Mouse (Mus musculus) neural tube, embryonic 15.5 days (tissue): ENCODE measurements at regions not wholly inside any gene's neighbourhood (a gene's known extent, or its start where the extent isn't known, plus 50 kb on each side); places are given as distances from the start of the nearest gene placed in this dataset.

ENCODE experiments used
- ATAC-seq: fragments of 200-750 bp; cut with Nextera tagmentation; 2 replicates; pipeline ENCODE4 v1.8.0; 2017; ENCODE audit warnings: mild to moderate bottlenecking, moderate TSS enrichment, moderate library complexity; ENCODE audit not compliant: low FRiP score
- H3K27ac ChIP-seq: fragments of 300-500 bp; sonication (generic); replicated peaks from 2 replicates; pipeline ENCODE4 v1.5.1; 2015; ENCODE audit warnings: mild to moderate bottlenecking, inconsistent platforms
- H3K27me3 ChIP-seq: fragments of 300-500 bp; sonication (generic); replicated peaks from 2 replicates; pipeline ENCODE4 v1.6.1; 2015; ENCODE audit warnings: inconsistent platforms
- H3K36me3 ChIP-seq: fragments of 300-500 bp; sonication (generic); 2 replicates; pipeline ENCODE4 v1.6.1; 2015; ENCODE audit warnings: inconsistent platforms
- H3K4me1 ChIP-seq: fragments of 300-500 bp; sonication (generic); 2 replicates; pipeline ENCODE4 v1.6.1; 2015; ENCODE audit warnings: inconsistent platforms
- H3K4me2 ChIP-seq: fragments of 300-500 bp; sonication (generic); 2 replicates; pipeline ENCODE4 v1.6.1; 2015; ENCODE audit warnings: inconsistent platforms, mild to moderate bottlenecking, moderate library complexity
- H3K4me3 ChIP-seq: fragments of 300-500 bp; sonication (generic); replicated peaks from 2 replicates; pipeline ENCODE4 v1.5.1; 2015; ENCODE audit warnings: mild to moderate bottlenecking, inconsistent platforms
- H3K9ac ChIP-seq: fragments of 300-500 bp; sonication (generic); replicated peaks from 2 replicates; pipeline ENCODE4 v1.6.1; 2015; ENCODE audit warnings: mild to moderate bottlenecking, inconsistent platforms
- H3K9me3 ChIP-seq: fragments of 300-500 bp; sonication (generic); replicated peaks from 2 replicates; pipeline ENCODE4 v1.6.1; 2016; ENCODE audit warnings: inconsistent platforms
- WGBS: fragments of 180-500 bp; shearing (Covaris S2); methylation state at CpG from one replicate; pipeline ENCODE4 v1.1.7; 2015; ENCODE audit warnings: mixed read lengths; 5-methylcytosine and 5-hydroxymethylcytosine counted together

GRCm38 (mm10) chr11:84701319-84702175 lies 117.8 kb downstream of the Mrm1 start:
- ATAC-seq: peak; percentile 28; the same call in 1 of the 2 replicates
- Histone ChIP-seq H3K9ac (no peak overlapping the region; the same call in 1 of the 2 replicates), H3K36me3 (no peaks in the 10 kb centered on the region), H3K4me1 (peaks cover 29% of the 10 kb centered on the region), H3K4me2 (peak overlapping the region; percentile 40), H3K27ac (peak overlapping the region; percentile 74), H3K4me3 (no peak overlapping the region), H3K27me3 (peaks cover 12% of the 10 kb centered on the region; the same call in 1 of the 2 replicates), H3K9me3 (no peaks in the 10 kb centered on the region)
- 5% methylated on average over 28 of the region's 28 CpGs for WGBS

GRCm38 (mm10) chr11:84697521-84697920 lies 121.8 kb downstream of the Mrm1 start:
- 25% methylated on average over 5 of the region's 5 CpGs for WGBS
- no peak overlapping the region for H3K4me3 ChIP-seq

GRCm38 (mm10) chr11:84692638-84693037 lies 126.7 kb downstream of the Mrm1 start:
- Histone ChIP-seq H3K4me3 (no peak overlapping the region), H3K4me2 (no peak overlapping the region), H3K36me3 (no peaks in the 10 kb centered on the region), H3K27ac (no peak overlapping the region), H3K27me3 (no peaks in the 10 kb centered on the region; the same call in 1 of the 2 replicates), H3K9ac (no peak overlapping the region), H3K9me3 (no peaks in the 10 kb centered on the region), H3K4me1 (peaks cover 17% of the 10 kb centered on the region)
- ATAC-seq: no peak
- WGBS: 17% methylated on average over 8 of the region's 10 CpGs

More at GRCm38 (mm10) chr11:84697521-84697920, 121.8 kb downstream of the Mrm1 start:
- Histone ChIP-seq H3K27ac (no peak overlapping the region), H3K36me3 (no peaks in the 10 kb centered on the region), H3K9me3 (no peaks in the 10 kb centered on the region), H3K9ac (no peak overlapping the region), H3K27me3 (peaks cover 4% of the 10 kb centered on the region; the same call in 1 of the 2 replicates), H3K4me1 (peaks cover 24% of the 10 kb centered on the region), H3K4me2 (no peak overlapping the region)
- ATAC-seq: no peak

GRCm38 (mm10) chr11:84691410-84692148 lies 127.7 kb downstream of the Mrm1 start:
- peaks cover 16% of the 10 kb centered on the region; the same call in 1 of the 2 replicates for H3K4me1 ChIP-seq
- H3K9me3 ChIP-seq: no peaks in the 10 kb centered on the region
- H3K4me3 ChIP-seq: no peak overlapping the region
- no peak overlapping the region for H3K4me2 ChIP-seq
- H3K9ac ChIP-seq: no peak overlapping the region
- peak; percentile 51 for ATAC-seq
- H3K27me3 ChIP-seq: no peaks in the 10 kb centered on the region; the same call in 1 of the 2 replicates
- WGBS: 47% methylated on average over 3 of the region's 3 CpGs
- no peaks in the 10 kb centered on the region for H3K36me3 ChIP-seq
- no peak overlapping the region for H3K27ac ChIP-seq

- Histone ChIP-seq H3K9me3 (no peaks in the 10 kb centered on the region), H3K36me3 (no peaks in the 10 kb centered on the region), H3K4me2 (no peak overlapping the region), H3K4me3 (no peak overlapping the region), H3K4me1 (peaks cover 27% of the 10 kb centered on the region), H3K27ac (peak overlapping the region; percentile 69), H3K27me3 (no peaks in the 10 kb centered on the region), H3K9ac (no peak overlapping the region)
- 52% methylated on average over 9 of the region's 9 CpGs for WGBS
- 0 out of 2 replicates have a peak, but pooled peaks have one; percentile 29 for ATAC-seq
Measured at GRCm38 (mm10) chr11:84686473-84686872, 132.8 kb downstream of the Mrm1 start.

GRCm38 (mm10) chr11:84684325-84684724 lies 135.0 kb downstream of the Mrm1 start:
- peaks cover 16% of the 10 kb centered on the region for H3K4me1 ChIP-seq
- H3K4me2 ChIP-seq: no peak overlapping the region
- H3K27ac ChIP-seq: 0 out of 2 replicates have a peak overlapping the region, but pooled peaks have one; percentile 13
- no peaks in the 10 kb centered on the region for H3K9me3 ChIP-seq
- H3K36me3 ChIP-seq: no peaks in the 10 kb centered on the region
- H3K9ac ChIP-seq: no peak overlapping the region
- WGBS: 81% methylated on average over 3 of the region's 3 CpGs
- no peak for ATAC-seq
- H3K27me3 ChIP-seq: 0 out of 2 replicates have a peak, but pooled peaks cover 3% of the 10 kb centered on the region
- no peak overlapping the region for H3K4me3 ChIP-seq

- WGBS: 73% methylated on average over 13 of the region's 13 CpGs
- ATAC-seq: no peak
Measured at GRCm38 (mm10) chr11:84682931-84683330, 136.4 kb downstream of the Mrm1 start.

GRCm38 (mm10) chr11:84676377-84677078 lies 142.8 kb downstream of the Mrm1 start:
- peaks cover 11% of the 10 kb centered on the region; the same call in 1 of the 2 replicates for H3K27me3 ChIP-seq
- 23% methylated on average over 18 of the region's 18 CpGs for WGBS
- no peaks in the 10 kb centered on the region for H3K36me3 ChIP-seq
- H3K4me2 ChIP-seq: no peak overlapping the region
- H3K27ac ChIP-seq: no peak overlapping the region
- H3K9ac ChIP-seq: no peak overlapping the region
- no peaks in the 10 kb centered on the region for H3K9me3 ChIP-seq
- ATAC-seq: no peak
- H3K4me3 ChIP-seq: no peak overlapping the region
- peaks cover 4% of the 10 kb centered on the region; the same call in 1 of the 2 replicates for H3K4me1 ChIP-seq

More at GRCm38 (mm10) chr11:84682931-84683330, 136.4 kb downstream of the Mrm1 start:
- H3K27me3 ChIP-seq: 0 out of 2 replicates have a peak, but pooled peaks cover 3% of the 10 kb centered on the region
- no peaks in the 10 kb centered on the region for H3K9me3 ChIP-seq
- no peak overlapping the region for H3K27ac ChIP-seq
- no peak overlapping the region for H3K9ac ChIP-seq
- no peaks in the 10 kb centered on the region for H3K36me3 ChIP-seq
- no peak overlapping the region for H3K4me3 ChIP-seq
- no peak overlapping the region for H3K4me2 ChIP-seq
- H3K4me1 ChIP-seq: peaks cover 16% of the 10 kb centered on the region

GRCm38 (mm10) chr11:84672841-84673473 lies 146.4 kb downstream of the Mrm1 start:
- Histone ChIP-seq H3K27ac (no peak overlapping the region), H3K4me3 (no peak overlapping the region), H3K36me3 (no peaks in the 10 kb centered on the region), H3K4me2 (no peak overlapping the region), H3K4me1 (peaks cover 4% of the 10 kb centered on the region; the same call in 1 of the 2 replicates), H3K9me3 (no peaks in the 10 kb centered on the region), H3K9ac (no peak overlapping the region), H3K27me3 (peaks cover 8% of the 10 kb centered on the region; the same call in 1 of the 2 replicates)
- ATAC-seq: no peak
- WGBS: 21% methylated on average over 18 of the region's 18 CpGs

GRCm38 (mm10) chr11:84671585-84671984 lies 146.2 kb upstream of the Lhx1 start:
- H3K9ac ChIP-seq: no peak overlapping the region
- H3K36me3 ChIP-seq: no peaks in the 10 kb centered on the region
- H3K4me1 ChIP-seq: peaks cover 1% of the 10 kb centered on the region; the same call in 1 of the 2 replicates
- H3K9me3 ChIP-seq: no peaks in the 10 kb centered on the region
- no peak overlapping the region for H3K27ac ChIP-seq
- WGBS: 76% methylated on average over 6 of the region's 6 CpGs
- no peak overlapping the region for H3K4me2 ChIP-seq
- peaks cover 2% of the 10 kb centered on the region; the same call in 1 of the 2 replicates for H3K27me3 ChIP-seq
- no peak overlapping the region for H3K4me3 ChIP-seq
- ATAC-seq: no peak
